In genomic region chr17:84268450-84268849, GRCm38 (mm10) we compare ENCODE assay signal across 11 mouse cellular contexts.
DNase-seq lines count a peak whose midpoint lies in the region; ATAC-seq lines count a peak whose summit lies in the region.
"Had no signal": no experiment of that assay in that cellular context is flagged by ENCODE, and none has a peak within 500 bp of the region (broad histone marks: within the 10 kb centered on the region; RNA-seq: fewer than 3 reads in every experiment).

No protein-coding gene starts in this region.

- no peaks in the 10 kb centered on the region for H3K36me3 ChIP-seq in limb, embryonic 15.5 days
- peaks cover 31% of the 10 kb centered on the region for H3K36me3 ChIP-seq in limb, embryonic 10.5 days
- H3K36me3 ChIP-seq in heart, embryonic 10.5 days, result peaks cover 5% of the 10 kb centered on the region; the same call in 1 of the 2 replicates
- H3K36me3 ChIP-seq in midbrain, embryonic 16.5 days (ENCODE audit: control insufficient read depth, insufficient read depth, low read length), result no peaks in the 10 kb centered on the region

- H3K27me3 ChIP-seq in limb, embryonic 15.5 days, result no peaks in the 10 kb centered on the region
- H3K27me3 ChIP-seq in limb, embryonic 10.5 days (ENCODE audit: low read depth, poor library complexity, severe bottlenecking), result no peaks in the 10 kb centered on the region
- no peaks in the 10 kb centered on the region for H3K27me3 ChIP-seq in heart, embryonic 10.5 days (ENCODE audit: insufficient read depth, poor library complexity, severe bottlenecking)
- H3K27me3 ChIP-seq in midbrain, embryonic 16.5 days (ENCODE audit: control insufficient read depth, insufficient read depth, low read depth, low read length), result no peaks in the 10 kb centered on the region
- H3K27me3 ChIP-seq: CH12.LX had no signal

- DNase-seq in limb, embryonic 10.5 days (ENCODE audit: low spot score), result no peak
- DNase-seq in heart, embryonic 10.5 days (ENCODE audit: low spot score), result no peak
- DNase-seq in kidney, postnatal 14 days, result peak; percentile 63
- DNase-seq in adrenal gland, adult 2 months, result no peak
- DNase-seq in right cerebral cortex, postnatal 36 days (ENCODE audit: low spot score in 2 of 2), result no peak
- DNase-seq: adrenal gland, postnatal 14 days had no signal

- H3K4me2 ChIP-seq in limb, embryonic 15.5 days, result no peak overlapping the region
- no peak overlapping the region for H3K4me2 ChIP-seq in midbrain, embryonic 16.5 days (ENCODE audit: low read length)

- peak overlapping the region; percentile 74 for H3K27ac ChIP-seq in limb, embryonic 15.5 days
- H3K27ac ChIP-seq in limb, embryonic 10.5 days, result no peak overlapping the region
- H3K27ac ChIP-seq in heart, embryonic 10.5 days, result 0 out of 2 replicates have a peak overlapping the region, but pooled peaks have one; percentile 24
- no peak overlapping the region for H3K27ac ChIP-seq in midbrain, embryonic 16.5 days (ENCODE audit: low read length)
- H3K27ac ChIP-seq: left cerebral cortex, adult 2 months had no signal

- 63% methylated on average over 3 of the region's 3 CpGs for WGBS in limb, embryonic 15.5 days
- 83% methylated on average over 3 of the region's 3 CpGs for WGBS in limb, embryonic 10.5 days
- 66% methylated on average over 3 of the region's 3 CpGs for WGBS in heart, embryonic 10.5 days
- WGBS in midbrain, embryonic 16.5 days, result 76% methylated on average over 3 of the region's 3 CpGs

- no peak overlapping the region for H3K4me3 ChIP-seq in limb, embryonic 15.5 days
- no peak overlapping the region for H3K4me3 ChIP-seq in limb, embryonic 10.5 days
- H3K4me3 ChIP-seq in heart, embryonic 10.5 days, result no peak overlapping the region
- H3K4me3 ChIP-seq in midbrain, embryonic 16.5 days (ENCODE audit: low read depth, low read length), result no peak overlapping the region
- H3K4me3 ChIP-seq: left cerebral cortex, adult 2 months had no signal

- no peaks in the 10 kb centered on the region for H3K9me3 ChIP-seq in limb, embryonic 15.5 days
- no peaks in the 10 kb centered on the region for H3K9me3 ChIP-seq in limb, embryonic 10.5 days (replicated peaks)
- no peaks in the 10 kb centered on the region for H3K9me3 ChIP-seq in heart, embryonic 10.5 days
- no peaks in the 10 kb centered on the region for H3K9me3 ChIP-seq in midbrain, embryonic 16.5 days (replicated peaks; ENCODE audit: control insufficient read depth, low read length, poor library complexity, severe bottlenecking)

- ATAC-seq in limb, embryonic 15.5 days (ENCODE audit: insufficient number of reproducible peaks, low FRiP score, low TSS enrichment, low read depth), result no peak
- ATAC-seq in neutrophil, adult 5-6 weeks (ENCODE audit: extremely low read depth, insufficient number of reproducible peaks, low FRiP score, poor library complexity, severe bottlenecking), result peak; percentile 66
- no peak for ATAC-seq in midbrain, embryonic 16.5 days

- peaks cover 60% of the 10 kb centered on the region for H3K4me1 ChIP-seq in limb, embryonic 15.5 days
- peaks cover 26% of the 10 kb centered on the region for H3K4me1 ChIP-seq in limb, embryonic 10.5 days
- peaks cover 49% of the 10 kb centered on the region for H3K4me1 ChIP-seq in heart, embryonic 10.5 days
- H3K4me1 ChIP-seq in midbrain, embryonic 16.5 days (ENCODE audit: control insufficient read depth, insufficient read depth, low read length), result no peaks in the 10 kb centered on the region

- H3K9ac ChIP-seq in limb, embryonic 15.5 days, result no peak overlapping the region
- H3K9ac ChIP-seq in midbrain, embryonic 16.5 days (ENCODE audit: low read depth, low read length), result no peak overlapping the region

Comparison
In these comparisons a context has a peak if more than half of its experiments do, and no peak if none do; other contexts are left out.
1. H3K27ac ChIP-seq: peak in limb, embryonic 15.5 days (single experiment) and heart, embryonic 10.5 days (single experiment); none in limb, embryonic 10.5 days (single experiment) and midbrain, embryonic 16.5 days (single experiment).